Comparison of ENCODE assay signal across 9 mouse cellular contexts in genomic region chr14:76875266-76875900, GRCm38 (mm10).
DNase-seq lines count a peak whose midpoint lies in the region; ATAC-seq and TF ChIP-seq lines count a peak whose summit lies in the region.
"Had no signal": no experiment of that assay in that cellular context is flagged by ENCODE, and none has a peak within 500 bp of the region (broad histone marks: within the 10 kb centered on the region; RNA-seq: fewer than 3 reads in every experiment).

No protein-coding gene starts in this region.

- H3K9ac ChIP-seq in kidney, postnatal 0 days (ENCODE audit: low read depth, low read length), result no peak overlapping the region
- no peak overlapping the region for H3K9ac ChIP-seq in midbrain, embryonic 13.5 days (replicated peaks)

- intact Hi-C loops in gastrocnemius, adult 2 months (cut with DNase I), result loop anchor here (5.0 to 10.0 kb wide), 2 partner anchors 113 to 261 kb away; no protein-coding TSS in a partner anchor

- H3K4me2 ChIP-seq in kidney, postnatal 0 days (ENCODE audit: low read length), result no peak overlapping the region
- no peak overlapping the region for H3K4me2 ChIP-seq in midbrain, embryonic 13.5 days (replicated peaks)

- peaks cover 28% of the 10 kb centered on the region for H3K4me1 ChIP-seq in embryonic facial prominence, embryonic 10.5 days
- H3K4me1 ChIP-seq in kidney, postnatal 0 days (replicated peaks; ENCODE audit: insufficient read depth, low read length), result peaks cover 5% of the 10 kb centered on the region; the same call in 1 of the 2 replicates
- peaks cover 25% of the 10 kb centered on the region for H3K4me1 ChIP-seq in midbrain, embryonic 13.5 days (replicated peaks)

- H3K4me3 ChIP-seq in gastrocnemius, adult 2 months, result no peak overlapping the region
- H3K4me3 ChIP-seq in embryonic facial prominence, embryonic 10.5 days, result no peak overlapping the region
- H3K4me3 ChIP-seq in kidney, postnatal 0 days (replicated peaks; ENCODE audit: low read depth, low read length), result no peak overlapping the region
- no peak overlapping the region for H3K4me3 ChIP-seq in midbrain, embryonic 13.5 days (replicated peaks)
- H3K4me3 ChIP-seq: megakaryocyte, embryonic 14.5 days had no signal

- no peak for TF ChIP-seq CTCF in gastrocnemius, adult 2 months (IDR thresholded peaks at IDR 0.05)
- no peak for TF ChIP-seq CTCF in kidney, postnatal 0 days (IDR thresholded peaks at IDR 0.05; ENCODE audit: low read depth)

- ATAC-seq in kidney, postnatal 0 days (replicated peaks; ENCODE audit: low FRiP score, low read depth), result peak; percentile 72; the same call in 1 of the 2 replicates
- ATAC-seq in midbrain, embryonic 13.5 days, result peak; percentile 40; the same call in 1 of the 2 replicates
- ATAC-seq in cerebellum, adult (ENCODE audit: insufficient number of reproducible peaks, low FRiP score, low TSS enrichment), result no peak

- no peaks in the 10 kb centered on the region for H3K9me3 ChIP-seq in embryonic facial prominence, embryonic 10.5 days
- no peaks in the 10 kb centered on the region for H3K9me3 ChIP-seq in kidney, postnatal 0 days (replicated peaks; ENCODE audit: low read length)
- no peaks in the 10 kb centered on the region for H3K9me3 ChIP-seq in midbrain, embryonic 13.5 days
- H3K9me3 ChIP-seq: megakaryocyte, embryonic 14.5 days had no signal

- H3K36me3 ChIP-seq in embryonic facial prominence, embryonic 10.5 days (replicated peaks), result no peaks in the 10 kb centered on the region
- H3K36me3 ChIP-seq in kidney, postnatal 0 days (ENCODE audit: insufficient read depth, low read length), result no peaks in the 10 kb centered on the region
- no peaks in the 10 kb centered on the region for H3K36me3 ChIP-seq in midbrain, embryonic 13.5 days

- 63% methylated on average over 8 of the region's 8 CpGs for WGBS in embryonic facial prominence, embryonic 10.5 days
- 40% methylated on average over 8 of the region's 8 CpGs for WGBS in kidney, postnatal 0 days
- WGBS in midbrain, embryonic 13.5 days, result 47% methylated on average over 8 of the region's 8 CpGs

- peak overlapping the region; percentile 58 for H3K27ac ChIP-seq in gastrocnemius, adult 2 months
- peak overlapping the region; percentile 71; the same call in 1 of the 2 replicates for H3K27ac ChIP-seq in embryonic facial prominence, embryonic 10.5 days (replicated peaks)
- H3K27ac ChIP-seq in kidney, postnatal 0 days, result peak overlapping the region; percentile 70
- H3K27ac ChIP-seq in midbrain, embryonic 13.5 days, result peak overlapping the region; percentile 74

- no peaks in the 10 kb centered on the region for H3K27me3 ChIP-seq in embryonic facial prominence, embryonic 10.5 days (replicated peaks; ENCODE audit: low read depth, poor library complexity, severe bottlenecking)
- no peaks in the 10 kb centered on the region for H3K27me3 ChIP-seq in kidney, postnatal 0 days (ENCODE audit: insufficient read depth, low read length)
- 0 out of 2 replicates have a peak, but pooled peaks cover 2% of the 10 kb centered on the region for H3K27me3 ChIP-seq in midbrain, embryonic 13.5 days
- H3K27me3 ChIP-seq: megakaryocyte, embryonic 14.5 days had no signal

- no peak for DNase-seq in gastrocnemius, adult 2 months
- DNase-seq in gastrocnemius, postnatal 4 days (ENCODE audit: low spot score in 2 of 2), result no peak
- DNase-seq in embryonic facial prominence, embryonic 10.5 days (ENCODE audit: low spot score), result no peak
- no peak for DNase-seq in kidney, postnatal 0 days (ENCODE audit: low spot score)
- DNase-seq in gastrocnemius, postnatal 25 days, result no peak
- DNase-seq in MN1 (ENCODE audit: low spot score), result no peak
